Mouse (Mus musculus) bone marrow macrophage, adult 2 months (primary cell): ENCODE results near the gene Snx10. TPM values are rescaled to one million over a fixed set of nuclear protein-coding genes. Genes with fewer than 3 reads are reported as not detected.
"Not testable (repeated sequence)": the region's sequence is repeated elsewhere in the genome, so short reads cannot be mapped to it uniquely, and the experiment has no call there.

ENCODE experiments used
- H3K27ac ChIP-seq: 2 replicates; pipeline ENCODE4 v1.5.1; 2012; ENCODE audit warnings: low read depth, low read length; ENCODE audit not compliant: insufficient read depth
- H3K4me1 ChIP-seq: 2 replicates; pipeline ENCODE4 v1.6.1; 2012; ENCODE audit warnings: low read length; ENCODE audit not compliant: control insufficient read depth, insufficient read depth
- H3K4me3 ChIP-seq: 2 replicates; pipeline ENCODE4 v1.5.1; 2012; ENCODE audit warnings: mild to moderate bottlenecking, low read length, moderate library complexity; ENCODE audit not compliant: insufficient read depth
- CTCF ChIP-seq: IDR thresholded peaks from 2 replicates; pipeline ENCODE4 v1.5.1; 2012; ENCODE audit warnings: low read depth, mild to moderate bottlenecking, low read length, moderate library complexity
- POLR2A ChIP-seq: IDR thresholded peaks from 2 replicates; pipeline ENCODE4 v1.6.1; 2012; ENCODE audit warnings: mild to moderate bottlenecking, low read depth, low read length, borderline replicate concordance
- polyA plus RNA-seq: library from polyadenylated mRNA; stranded (reverse); fragments of >200 nt; gene quantifications from 2 replicates; pipeline ENCODE4 v1.2.4, GENCODE M21; 2012; ENCODE audit not compliant: missing spikeins, insufficient read depth, insufficient read length

Gene Snx10
- polyA plus RNA-seq: 101 and 105 TPM in 2 replicates

DNA sequence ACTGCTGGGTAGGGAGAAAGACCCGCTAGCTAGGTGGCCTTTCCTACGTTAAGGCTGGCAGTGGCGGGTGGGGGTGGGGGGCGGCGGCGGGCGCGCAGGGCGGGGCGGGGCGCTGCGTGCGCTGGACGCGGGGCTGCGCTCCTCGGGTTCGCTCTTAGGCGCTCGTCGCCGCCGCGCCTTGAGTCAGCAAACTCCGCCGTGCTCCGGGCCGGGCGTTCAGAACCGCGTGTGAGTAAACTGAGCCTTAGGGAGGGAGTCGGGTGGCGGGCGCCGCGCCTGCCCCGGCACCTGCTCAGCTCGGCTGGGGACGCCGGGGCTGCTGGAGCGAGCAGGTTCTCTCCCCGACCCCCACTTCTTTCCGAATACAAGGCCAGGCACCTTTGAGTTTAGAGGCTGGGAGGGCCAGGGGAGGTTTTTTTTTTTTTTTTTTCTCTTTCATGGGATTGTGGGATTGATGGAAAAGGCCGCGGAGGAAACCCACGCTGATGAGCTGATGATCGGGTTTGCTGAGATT lies at the start of gene Snx10:
TSS of gene Snx10 (plus strand) at position 95 of the 514 bp plus-strand sequence.
- Histone ChIP-seq H3K27ac (peak within 1 kb of the TSS; percentile 69), H3K4me1 (peaks cover 18% of the 10 kb centered on the region), H3K4me3 (peak within 1 kb of the TSS; percentile 77)
- TF ChIP-seq POLR2A (no peak), CTCF (no peak)

DNA sequence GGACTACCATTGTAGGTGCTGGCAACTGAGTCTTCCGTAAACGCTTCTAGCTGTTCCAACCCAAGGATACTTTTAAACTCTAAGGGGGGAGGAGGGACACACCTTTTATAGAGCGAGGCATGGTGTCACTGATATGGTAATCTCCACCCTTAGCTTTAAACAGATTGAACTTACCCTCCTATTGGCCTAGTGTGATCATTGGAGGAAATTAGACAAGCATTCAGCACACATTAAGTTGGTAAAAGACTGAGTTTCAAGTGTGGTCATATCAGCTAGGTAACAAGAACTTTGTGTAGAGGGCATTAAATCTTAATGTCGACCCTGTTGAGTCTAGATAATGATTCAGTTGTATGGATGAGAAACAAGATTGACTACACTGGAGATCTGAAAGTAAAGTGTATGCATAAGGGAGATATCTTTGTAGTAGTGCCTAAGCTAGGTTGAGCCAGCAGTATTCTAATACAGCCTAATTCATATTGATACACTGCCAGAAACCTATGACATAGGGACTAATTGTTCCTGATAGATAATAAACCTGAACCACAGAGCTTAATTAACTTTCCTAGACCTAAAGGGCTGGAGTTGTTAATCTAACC lies 44.5 kb upstream of the Snx10 start:
- no peaks in the 10 kb centered on the region for H3K4me1 ChIP-seq
- H3K4me3 ChIP-seq: no peak overlapping the region
- TF ChIP-seq POLR2A: no peak
- no peak for TF ChIP-seq CTCF
- no peak overlapping the region for H3K27ac ChIP-seq

DNA sequence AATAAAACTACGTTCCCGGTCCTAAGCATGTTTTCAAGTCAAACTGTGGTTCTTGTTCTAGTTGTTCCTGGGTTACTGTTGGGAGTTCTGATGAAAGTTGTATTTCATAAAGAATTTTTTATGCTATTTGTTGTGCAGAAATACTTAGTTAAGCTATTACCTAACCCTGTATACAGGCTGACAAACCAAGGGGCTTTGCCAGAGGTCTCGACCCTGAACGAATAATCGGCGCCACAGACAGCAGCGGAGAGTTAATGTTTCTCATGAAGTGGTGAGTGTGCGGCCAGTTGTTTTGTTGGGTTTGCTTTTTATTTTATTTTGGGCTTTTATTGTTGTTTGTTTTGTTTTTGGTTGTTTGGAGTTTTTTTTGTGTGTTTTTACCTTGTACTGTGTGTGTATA lies 42.2 kb upstream of the Snx10 start:
- H3K27ac ChIP-seq: no peak overlapping the region
- H3K4me1 ChIP-seq: no peaks in the 10 kb centered on the region
- H3K4me3 ChIP-seq: no peak overlapping the region
- TF ChIP-seq POLR2A: no peak
- no peak for TF ChIP-seq CTCF

DNA sequence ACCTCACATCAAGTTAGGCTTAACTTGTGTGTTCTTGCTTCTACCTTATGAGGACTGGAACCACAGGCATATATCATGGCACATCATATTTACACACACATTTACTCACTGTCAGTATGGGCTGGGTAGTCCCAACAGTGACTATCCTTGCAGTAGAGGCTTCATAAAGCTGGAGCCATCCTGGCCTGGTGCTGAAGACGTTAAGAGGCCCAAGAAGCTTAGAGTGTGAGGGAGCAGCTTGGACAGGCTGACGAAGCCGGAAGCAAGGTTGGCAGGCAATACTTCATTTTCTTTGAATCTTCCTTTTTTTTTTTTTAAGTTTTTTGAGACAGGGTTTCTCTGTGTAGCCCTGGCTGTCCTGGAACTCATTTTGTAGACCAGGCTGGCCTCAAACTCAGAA lies 39.8 kb upstream of the Snx10 start:
- Histone ChIP-seq H3K4me3 (no peak overlapping the region), H3K27ac (no peak overlapping the region), H3K4me1 (no peaks in the 10 kb centered on the region)
- TF ChIP-seq POLR2A (no peak), CTCF (no peak)

- H3K4me3 ChIP-seq, H3K27ac ChIP-seq, H3K4me1 ChIP-seq: not testable (repeated sequence)
Observed at GRCm38 (mm10) chr6:51484556-51484955, 39.1 kb upstream of the Snx10 start.

DNA sequence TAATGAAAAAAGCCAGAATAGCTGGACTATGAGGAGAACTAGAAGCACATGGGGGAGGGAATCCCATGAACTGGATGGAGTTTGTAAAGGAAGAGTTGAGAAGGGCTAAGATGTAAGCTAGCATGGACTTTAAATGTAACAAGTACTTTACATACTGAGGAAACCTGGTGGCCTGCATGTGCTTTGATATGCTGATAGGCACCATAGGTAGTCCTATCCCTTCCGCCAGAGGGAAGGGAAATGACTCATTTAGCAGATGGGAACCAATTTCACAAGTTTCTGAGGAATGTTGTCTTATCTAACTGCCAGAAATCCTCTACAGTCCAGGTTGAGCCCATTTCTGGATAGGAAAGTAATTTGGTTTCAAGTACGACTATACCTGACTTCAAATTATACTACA lies 38.1 kb upstream of the Snx10 start:
- Histone ChIP-seq H3K4me3 (no peak overlapping the region), H3K27ac (no peak overlapping the region), H3K4me1 (no peaks in the 10 kb centered on the region)
- TF ChIP-seq POLR2A (no peak), CTCF (no peak)

GRCm38 (mm10) chr6:51486076-51486710 lies 37.5 kb upstream of the Snx10 start:
- Histone ChIP-seq H3K4me1 (no peaks in the 10 kb centered on the region), H3K27ac (no peak overlapping the region), H3K4me3 (no peak overlapping the region)
- TF ChIP-seq POLR2A (no peak), CTCF (no peak)

GRCm38 (mm10) chr6:51486731-51487130 lies 37.0 kb upstream of the Snx10 start:
- Histone ChIP-seq H3K27ac (no peak overlapping the region), H3K4me1 (no peaks in the 10 kb centered on the region), H3K4me3 (no peak overlapping the region)
- no peak for TF ChIP-seq CTCF
- TF ChIP-seq POLR2A: no peak

- Histone ChIP-seq H3K27ac (no peak overlapping the region), H3K4me1 (no peaks in the 10 kb centered on the region), H3K4me3 (no peak overlapping the region)
- TF ChIP-seq CTCF: no peak
- TF ChIP-seq POLR2A: no peak
Observed at GRCm38 (mm10) chr6:51489787-51490186, 33.9 kb upstream of the Snx10 start.

- Histone ChIP-seq H3K4me1 (no peaks in the 10 kb centered on the region), H3K4me3 (no peak overlapping the region), H3K27ac (no peak overlapping the region)
- TF ChIP-seq POLR2A (no peak), CTCF (no peak)
Observed at GRCm38 (mm10) chr6:51497321-51498111, 26.2 kb upstream of the Snx10 start.
